Mouse (Mus musculus): ENCODE results near the gene Tfcp2l1.

GRCm38 (mm10) chr1:118625921-118626320 lies 1.8 kb upstream of the Tfcp2l1 start:
- TF ChIP-seq CTCF (conservative IDR thresholded peaks at IDR 0.05; ENCODE audit: low read length) (no peak), NANOG (IDR thresholded peaks at IDR 0.05; ENCODE audit: borderline replicate concordance, low read length) (no peak), POU5F1 (IDR thresholded peaks at IDR 0.05; ENCODE audit: borderline replicate concordance, low read length) (no peak)

Measured in E14TG2a.4 (cell line).